Mouse (Mus musculus) kidney, postnatal 25 days (tissue): Measurements from ENCODE around the gene Magi1.

Source experiments
- DNase-seq, 2 experiments: peaks; one replicate each; pipeline ENCODE4 v3.0.0; 2021; ENCODE audit warnings: mixed read lengths in 2 of 2

Gene Magi1

DNA sequence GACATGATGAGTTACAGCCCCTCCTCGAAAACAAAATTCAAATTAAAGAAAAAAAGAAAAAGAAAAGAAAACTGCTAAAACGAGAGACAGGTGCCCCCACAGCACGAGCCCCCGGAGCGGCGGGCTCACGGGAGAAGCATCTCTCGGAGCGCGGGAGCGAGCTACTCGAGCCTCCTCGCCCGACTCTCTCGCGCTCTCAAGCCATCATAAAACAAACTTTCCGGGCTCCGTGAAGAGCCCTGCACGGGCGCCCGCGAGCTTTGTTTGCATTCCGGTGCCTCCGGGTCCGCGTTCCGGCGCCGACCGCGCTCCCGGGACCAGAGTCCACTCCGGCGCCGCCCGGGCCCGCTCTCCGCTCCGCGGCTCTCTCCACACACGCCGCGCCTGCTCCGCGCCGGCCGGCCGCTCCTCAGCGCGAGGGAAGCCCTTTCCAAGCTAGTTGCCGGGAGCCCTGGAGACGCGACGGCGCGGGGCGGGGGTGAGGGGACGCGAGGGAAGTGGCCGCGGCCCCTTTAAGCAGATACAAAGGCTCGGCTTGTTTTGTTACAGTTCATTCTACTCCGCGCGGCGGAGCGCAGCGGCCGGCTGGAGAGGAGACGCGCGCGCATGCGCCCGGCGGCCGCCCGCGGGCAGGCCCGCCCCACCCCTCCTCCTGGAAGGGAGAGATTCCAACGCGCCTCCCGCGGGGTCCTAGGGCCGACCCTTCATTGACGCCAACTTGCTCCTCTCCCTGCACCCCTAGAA lies at the start of gene Magi1:
TSS of gene Magi1 (minus strand) at position 600 of the 744 bp plus-strand sequence.
- DNase-seq = peak; percentile 94 to 97

DNA sequence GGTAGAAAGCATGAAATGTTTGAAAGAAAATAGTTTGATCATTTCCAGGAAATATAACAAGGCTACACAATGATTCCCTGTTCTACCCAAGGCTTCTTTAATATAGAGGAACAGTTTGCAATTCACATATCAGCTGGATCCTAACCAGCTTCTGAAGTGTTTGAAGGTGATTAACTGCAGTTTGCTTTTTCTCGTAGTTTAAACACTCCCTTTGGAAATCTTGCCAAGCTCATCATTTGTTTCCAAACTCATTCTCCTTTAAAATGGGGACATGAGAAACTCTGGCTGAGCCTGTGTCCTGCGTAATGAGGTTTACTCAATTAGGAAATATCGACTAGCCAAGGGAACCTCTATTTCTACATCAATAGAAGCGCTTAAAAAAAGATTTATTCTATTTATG lies 43.4 kb upstream of the Magi1 start:
- DNase-seq = no peak

DNA sequence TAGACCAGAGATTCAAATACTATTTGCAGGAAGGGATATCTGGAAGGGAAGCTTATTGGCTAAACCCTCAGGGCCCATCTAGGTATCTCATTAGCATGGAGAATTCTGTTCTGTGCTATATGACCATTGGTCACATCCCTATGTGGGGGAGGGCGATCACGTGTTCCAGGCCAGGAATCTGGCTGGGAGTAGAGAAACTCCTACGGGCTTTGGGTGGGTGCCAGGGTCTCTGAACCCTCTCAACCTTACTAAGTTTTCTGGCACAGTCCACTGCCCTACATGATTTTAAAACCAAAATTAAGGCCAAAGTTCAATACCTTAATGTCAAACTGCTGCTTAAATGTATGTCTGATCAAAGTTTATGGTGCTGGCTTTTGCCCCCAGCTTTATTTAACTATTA lies 33.2 kb upstream of the Magi1 start:
- DNase-seq = peak; percentile 66 to 72

DNA sequence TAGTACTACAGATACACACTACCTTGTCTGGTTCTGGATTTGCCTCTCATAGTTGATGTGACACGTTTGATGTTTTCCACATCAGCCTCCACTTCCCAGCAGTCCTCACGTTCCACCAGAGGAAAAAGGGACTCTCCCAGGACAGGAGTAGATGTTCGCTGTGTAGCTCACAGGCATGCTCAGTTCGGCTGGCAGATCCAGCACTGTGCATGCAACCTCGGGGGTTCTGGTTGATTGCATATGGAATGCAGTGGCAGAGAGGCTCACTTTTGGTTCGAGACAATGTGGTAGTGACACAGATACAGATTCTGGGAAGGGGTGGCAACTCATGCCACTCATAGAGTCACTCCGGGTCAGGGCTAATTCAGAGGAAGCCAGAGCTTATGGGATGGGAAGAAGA lies 28.6 kb upstream of the Magi1 start:
- peak in 1 of 2 experiments; percentile 9 for DNase-seq

DNA sequence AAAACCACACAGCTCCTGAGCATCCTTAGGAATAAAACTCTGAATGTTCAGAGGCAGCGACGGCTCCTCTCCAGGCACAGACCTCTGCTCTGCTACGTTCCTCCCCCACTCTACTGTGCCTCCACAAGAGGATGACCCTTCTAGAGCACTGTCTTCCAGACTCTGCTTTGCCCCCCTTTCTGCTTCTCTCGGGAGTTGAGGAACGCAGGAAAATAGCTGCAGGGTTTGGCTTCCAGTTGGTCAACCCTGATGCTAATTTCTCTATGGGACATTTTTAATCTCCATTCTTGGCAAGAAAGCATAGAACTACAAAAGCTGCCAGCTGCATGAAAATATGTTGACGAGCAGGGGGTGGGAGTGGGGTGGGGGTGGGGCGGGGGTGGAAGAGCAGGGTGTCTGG lies 24.8 kb upstream of the Magi1 start:
- no peak for DNase-seq

DNA sequence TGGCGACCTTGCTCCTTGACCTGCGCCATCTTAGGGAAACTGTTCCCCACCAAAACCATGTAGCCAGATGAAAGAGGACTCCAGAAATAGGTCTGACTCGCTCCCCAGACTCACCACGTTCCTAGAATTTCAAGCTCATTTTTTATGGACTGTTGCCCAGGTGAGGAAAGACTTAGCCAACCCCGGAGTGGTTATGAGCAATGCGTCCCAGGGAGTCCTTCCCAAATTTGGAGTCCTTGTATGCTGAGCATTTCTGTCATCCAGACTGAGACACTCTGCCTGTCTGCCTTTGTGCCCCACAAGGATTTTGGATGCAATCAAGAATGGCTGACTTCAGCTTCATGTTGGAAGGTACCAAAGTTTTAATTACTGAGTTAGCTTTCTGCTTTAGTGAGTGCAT lies 19.8 kb upstream of the Magi1 start:
- no peak for DNase-seq

DNA sequence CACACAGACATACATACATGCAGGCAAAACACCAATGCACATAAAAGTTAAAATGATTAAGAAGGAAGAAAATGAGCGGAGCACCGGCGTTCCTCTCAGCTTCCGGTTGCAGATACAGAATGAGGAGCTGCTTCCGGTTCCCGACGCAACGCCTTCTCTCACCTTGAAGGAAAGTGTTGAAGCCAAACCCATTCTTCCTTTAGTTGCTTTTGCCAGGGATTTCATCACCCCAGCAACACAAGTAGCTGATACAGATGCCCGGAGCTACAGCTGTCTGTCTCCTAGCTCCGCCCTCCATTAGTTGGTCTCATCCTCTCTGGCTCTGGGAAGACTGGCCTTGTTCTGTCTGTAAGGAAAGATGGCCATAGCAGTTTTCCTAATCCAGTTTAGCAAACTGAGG lies 18.1 kb upstream of the Magi1 start:
- no peak for DNase-seq

DNA sequence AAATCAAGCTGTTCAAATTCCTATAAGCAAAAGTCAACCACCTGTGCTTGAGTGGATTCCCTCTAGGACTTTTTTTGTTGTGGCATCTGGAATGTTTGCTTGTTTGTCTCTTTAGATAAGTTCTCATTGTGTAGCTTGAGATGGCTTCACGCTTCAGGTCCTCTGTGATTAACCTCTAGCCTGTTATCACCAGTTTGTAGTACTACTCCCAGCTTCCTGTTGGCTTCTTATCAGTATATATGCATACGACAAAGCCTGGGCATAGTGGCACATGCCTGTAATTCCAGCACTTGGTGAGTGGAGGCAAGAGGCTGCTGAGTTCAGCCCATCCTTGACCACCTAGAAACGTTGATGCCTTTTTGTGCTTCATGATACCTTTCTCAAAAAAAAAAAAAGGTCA lies 16.8 kb upstream of the Magi1 start:
- no peak for DNase-seq

DNA sequence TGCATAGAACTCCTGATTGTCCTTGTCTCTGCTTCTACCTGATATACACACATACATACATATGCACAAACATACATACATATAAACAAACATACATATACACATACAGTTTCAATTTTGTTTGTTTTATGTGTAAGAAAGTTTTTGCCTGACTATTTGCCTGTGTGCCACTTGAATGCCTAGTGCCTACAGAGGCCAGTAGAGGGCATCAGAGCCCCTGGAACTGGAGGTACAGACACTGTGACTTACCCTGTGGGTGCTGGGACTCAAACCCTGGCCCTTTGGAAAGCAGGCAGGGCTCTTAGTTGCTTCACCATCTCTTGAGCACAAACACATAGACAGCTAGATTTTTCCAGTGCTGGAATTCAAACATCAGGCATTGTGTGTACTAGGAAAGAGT lies 3.7 kb upstream of the Magi1 start:
- DNase-seq = no peak

DNA sequence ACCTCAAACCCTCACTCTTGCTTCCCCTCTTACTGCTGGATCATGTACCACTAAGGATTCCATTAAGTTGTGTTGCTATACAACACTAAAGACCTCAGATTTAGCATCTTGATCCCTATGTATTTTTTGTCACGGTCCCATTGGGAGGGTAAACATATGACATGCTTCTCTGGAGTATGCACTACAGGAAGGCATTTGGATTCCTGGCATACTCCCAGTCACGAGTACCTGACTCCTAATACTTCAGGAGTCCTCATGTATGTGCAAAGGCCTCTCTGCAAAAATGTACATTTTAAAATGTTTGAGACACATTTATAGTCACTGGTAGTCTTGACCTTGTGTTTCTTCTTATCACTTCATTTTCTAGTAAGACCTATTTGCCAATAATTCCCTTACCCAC lies 2.8 kb upstream of the Magi1 start:
- DNase-seq = no peak

DNA sequence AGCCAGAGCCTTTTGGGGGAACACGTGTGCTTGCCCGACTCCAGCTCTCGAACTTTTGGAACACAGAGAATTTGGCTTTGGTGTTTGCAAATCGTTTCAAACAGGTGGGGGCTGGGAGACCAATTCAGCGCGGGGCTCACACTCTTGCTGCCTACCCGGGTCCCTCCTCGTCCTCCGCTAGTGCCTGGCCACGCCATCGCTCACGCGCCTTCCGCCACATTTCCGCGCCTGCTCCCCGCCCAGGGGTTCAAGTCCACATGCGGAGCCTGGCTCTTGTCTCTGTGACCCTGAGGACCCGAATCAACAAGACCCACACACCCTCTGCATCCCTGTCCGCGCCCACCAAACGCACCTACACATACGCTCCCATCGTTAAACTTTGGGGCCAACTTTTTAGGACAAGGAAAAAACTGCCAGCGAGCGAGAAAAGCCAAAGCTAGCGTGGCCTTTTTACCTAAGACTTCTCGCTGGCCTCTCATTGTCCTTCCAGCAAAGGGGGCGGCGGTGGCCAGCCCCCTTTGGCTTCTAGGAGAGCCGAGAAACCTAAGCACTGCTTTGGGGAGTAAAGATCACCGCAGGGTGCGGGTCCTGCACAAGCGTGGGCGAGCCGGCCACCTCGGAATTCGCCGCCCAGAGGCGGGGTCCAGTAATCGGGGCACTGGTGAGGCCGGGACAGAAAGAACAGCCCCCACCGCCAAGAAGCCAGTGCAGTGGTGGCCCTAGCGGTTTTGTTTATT lies 540 bp upstream of the Magi1 start:
- DNase-seq = peak; percentile 66 to 81

DNA sequence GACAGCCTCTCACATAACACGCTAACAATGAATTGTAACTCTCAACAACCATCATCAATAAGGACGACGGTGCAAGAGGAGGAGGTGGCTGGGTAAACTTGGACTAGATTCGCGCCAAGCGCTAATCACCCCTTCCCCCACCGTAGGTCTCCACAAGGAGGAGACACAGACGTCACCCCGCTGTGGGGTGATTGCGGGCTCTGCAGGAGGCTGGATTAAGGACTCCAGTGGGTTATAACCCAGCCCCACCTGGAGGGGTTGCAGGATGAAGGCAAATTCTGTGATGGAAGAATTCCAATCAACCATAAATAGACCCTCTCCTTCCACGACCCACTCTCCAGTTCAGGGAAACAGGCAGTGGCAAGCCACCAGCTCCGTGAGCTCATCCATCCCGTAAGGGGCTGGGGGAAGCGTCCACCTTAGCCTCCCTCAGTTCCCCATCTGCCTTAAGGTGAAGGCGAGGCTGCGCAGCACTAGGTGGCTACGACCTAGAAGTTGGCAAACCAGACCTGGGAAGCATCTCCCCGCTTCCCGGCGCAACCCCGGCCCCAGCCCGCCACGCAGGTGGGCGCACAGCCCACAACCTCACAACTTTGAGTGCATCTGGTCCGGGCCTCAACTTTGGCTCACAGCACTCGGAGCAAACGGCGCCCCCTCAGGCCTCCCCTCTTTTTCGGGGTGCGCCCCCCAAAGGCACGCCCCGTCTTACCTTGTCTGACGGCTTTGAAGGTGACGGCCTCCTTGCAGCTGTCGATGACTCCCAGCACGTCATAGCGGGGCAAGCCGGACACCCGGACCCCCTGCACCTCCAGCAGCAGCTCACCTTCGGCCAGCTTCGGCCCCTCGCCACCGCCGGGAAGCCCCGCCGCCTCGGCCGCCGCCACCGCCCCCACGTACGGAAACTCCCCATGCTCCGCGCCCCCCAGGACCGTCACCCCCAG lies 1.1 kb downstream of the Magi1 start:
- DNase-seq = peak; percentile 30 to 67

DNA sequence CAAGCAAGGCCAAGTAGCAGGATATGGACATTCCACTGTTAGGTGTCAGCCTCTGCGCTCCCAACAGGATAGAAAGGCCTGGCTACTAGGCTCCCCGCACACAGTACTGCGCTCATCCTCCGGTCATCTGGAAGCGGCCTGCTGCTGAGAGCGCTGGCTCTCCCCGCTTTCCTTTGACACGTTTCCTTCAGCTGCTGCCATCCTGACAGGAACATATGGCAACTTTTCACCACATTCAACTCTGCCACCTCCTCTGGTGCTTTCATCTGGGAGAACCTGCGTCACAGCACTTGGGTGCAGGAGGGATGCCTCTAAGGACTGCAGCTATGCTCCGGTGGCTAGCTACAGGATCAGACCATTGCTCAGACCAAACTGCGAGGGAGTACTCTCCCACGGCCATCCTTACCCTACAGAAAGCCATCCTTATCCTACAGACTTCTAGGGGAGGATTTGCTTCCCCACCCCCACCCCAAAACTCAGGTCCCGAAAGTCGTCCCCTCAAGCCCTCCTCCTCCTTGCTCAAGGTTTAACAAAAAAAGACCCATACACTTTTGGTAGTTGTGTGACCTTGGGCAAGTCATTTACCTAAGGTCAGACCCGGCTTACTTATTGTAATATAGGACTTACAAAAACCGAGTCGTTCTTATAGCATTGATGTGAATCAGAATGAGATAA lies 2.0 kb downstream of the Magi1 start:
- DNase-seq = peak in 1 of 2 experiments; percentile 41

DNA sequence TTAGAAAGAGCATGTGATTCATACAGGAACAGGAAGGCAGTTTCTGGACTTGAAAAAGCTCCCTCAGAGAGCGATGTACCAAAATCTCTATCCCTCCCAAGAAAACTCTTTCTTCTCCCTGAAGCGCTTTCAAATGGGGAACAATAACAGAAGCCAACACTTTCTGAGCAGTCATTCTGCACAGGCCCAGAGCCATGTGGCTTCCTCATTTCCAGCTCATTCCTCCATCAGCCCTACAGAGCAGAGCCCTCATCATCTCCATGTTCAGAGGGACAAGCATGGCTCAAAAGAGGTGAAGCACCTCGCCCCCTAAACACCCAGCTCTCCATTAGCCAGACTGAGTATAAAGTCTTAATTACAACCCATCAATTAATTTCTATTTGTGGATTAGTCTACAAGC lies 9.8 kb downstream of the Magi1 start:
- DNase-seq = no peak

DNA sequence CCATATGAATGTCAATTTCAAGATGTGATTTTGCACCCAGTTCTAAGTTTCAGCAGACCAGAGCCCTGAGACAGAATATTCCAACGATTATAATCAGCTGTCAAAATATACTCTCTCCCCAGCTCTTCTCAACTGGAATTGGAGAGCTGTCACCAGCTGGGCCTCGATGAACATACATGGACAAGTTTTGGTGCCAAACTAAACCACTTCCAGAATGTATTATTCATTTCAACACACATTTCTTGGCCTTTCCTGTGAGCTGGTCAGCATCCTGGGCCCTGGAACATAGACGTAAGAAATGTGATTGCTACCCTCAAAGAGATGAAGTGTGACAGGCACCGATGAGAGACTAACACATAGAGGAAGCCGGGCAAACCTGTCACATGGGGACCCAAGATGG lies 13.7 kb downstream of the Magi1 start:
- no peak for DNase-seq

DNA sequence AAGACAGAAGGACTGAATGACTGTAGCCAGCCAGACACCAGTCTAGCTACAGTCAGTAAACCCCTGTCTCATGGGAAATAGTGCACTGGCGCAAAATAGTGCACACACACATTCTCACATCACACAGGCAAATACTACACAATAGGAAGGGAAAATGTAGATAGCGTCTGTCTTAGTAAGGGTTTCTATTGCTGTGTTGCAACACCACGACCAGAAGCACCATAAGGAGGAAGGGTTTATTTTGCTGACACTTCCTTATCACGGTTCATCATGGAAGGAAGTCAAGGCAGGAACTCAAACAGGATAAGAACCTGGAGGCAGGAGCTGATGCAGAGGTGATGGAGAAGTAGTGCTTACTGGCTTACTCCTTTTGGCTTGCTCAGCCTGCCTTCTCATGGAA lies 14.5 kb downstream of the Magi1 start:
- DNase-seq = no peak

DNA sequence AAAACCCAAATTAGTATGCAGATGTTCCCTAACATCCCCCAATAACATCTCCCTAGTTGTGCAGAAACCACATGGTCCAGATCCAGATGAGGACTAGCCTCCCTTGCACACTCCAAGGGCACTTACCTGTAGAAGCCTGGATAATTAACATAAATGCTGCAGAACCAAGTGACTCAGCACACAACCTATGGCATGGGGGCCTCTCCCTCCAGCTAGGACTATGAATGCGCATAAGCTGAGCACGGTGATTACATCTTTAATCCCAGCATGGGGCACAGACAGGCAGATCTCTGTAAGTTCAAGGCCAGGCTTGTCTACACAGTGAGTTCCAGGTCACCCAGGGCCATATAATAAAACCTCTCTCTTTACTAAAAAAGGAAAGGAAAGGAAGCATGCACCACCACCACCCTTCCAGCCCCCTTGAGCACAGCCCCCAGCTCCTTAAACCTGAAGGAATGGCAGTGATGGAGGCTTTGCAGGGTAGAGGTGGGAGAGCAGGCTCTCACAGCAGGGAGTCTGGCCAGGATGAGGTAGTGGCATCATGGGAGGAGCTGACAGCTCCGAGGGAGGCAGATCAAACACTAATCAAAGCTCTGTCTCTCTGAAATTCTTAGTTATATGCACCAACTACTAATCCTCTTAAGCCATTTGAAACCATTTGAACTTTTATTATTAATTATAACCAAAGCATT lies 18.3 kb downstream of the Magi1 start:
- no peak for DNase-seq

DNA sequence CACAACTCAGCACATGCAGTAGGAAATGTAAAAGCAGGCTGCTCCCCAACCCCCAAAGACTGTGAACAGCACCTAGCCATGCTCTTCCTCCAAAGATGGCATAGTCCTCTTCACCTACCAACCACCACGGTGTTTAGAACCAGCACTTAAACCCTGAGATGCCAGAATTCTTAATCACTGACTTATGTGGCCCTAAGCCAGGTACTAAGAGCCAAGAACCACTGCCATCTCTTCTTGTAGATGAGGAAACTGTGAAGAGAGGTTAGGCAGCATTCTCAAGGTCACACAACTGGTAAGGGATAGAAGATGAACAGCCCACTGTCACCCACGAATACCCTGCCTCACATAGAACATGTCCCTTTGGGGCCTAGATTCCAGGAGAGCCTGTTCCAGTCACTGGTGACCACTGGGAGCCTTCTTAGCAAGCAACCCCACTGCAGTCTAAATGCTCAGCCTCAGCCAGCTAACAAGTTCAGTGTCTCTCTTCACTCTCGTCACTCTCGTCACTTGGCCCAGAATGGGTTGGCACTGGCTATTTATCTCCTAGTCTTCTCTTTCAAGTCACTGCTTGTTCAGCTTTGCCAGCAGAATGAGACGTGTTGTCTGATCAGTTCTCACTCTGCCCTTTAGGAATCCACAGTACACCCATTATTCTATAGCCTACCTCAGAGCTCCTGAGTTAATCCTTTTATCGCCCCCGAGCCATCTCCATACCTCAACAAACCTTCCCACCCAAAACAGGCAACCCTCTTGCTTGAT lies 19.4 kb downstream of the Magi1 start:
- DNase-seq = no peak

DNA sequence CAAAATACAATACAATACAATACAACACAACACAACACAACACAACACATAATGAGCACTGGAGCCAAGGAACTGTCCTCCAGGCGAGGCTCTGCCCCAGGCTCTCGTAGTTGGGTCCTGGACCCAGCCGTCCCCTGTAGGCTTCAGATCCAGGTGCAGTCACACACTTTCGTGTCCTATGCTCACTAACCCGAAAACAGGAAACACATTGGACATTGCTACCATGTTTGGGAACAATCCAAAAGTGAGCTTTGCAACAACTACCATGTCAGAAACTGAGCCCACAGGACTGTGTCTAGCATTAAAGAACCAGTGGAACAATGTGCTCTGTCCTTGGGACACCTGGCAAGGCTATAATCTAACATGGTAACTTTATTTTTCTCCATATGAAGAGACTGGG lies 22.9 kb downstream of the Magi1 start:
- DNase-seq = no peak

DNA sequence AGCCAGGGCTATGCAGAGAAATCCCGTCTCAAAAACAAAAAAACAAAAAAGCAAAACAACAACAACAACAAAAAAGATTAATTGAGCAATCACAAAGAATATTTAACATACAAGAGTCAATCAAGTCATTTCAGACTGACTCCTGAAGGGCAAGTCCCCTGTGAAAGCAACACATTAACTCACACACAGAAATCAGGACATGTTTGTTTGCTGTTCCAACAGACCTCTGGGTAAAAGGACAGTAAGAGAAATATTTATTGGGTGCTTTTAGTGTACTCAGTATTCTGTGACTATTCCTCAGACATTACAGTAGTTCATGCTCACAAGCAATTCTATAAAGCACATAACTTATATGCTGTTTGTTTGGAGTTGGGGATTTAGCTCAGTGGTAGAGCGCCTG lies 23.7 kb downstream of the Magi1 start:
- DNase-seq = no peak

DNA sequence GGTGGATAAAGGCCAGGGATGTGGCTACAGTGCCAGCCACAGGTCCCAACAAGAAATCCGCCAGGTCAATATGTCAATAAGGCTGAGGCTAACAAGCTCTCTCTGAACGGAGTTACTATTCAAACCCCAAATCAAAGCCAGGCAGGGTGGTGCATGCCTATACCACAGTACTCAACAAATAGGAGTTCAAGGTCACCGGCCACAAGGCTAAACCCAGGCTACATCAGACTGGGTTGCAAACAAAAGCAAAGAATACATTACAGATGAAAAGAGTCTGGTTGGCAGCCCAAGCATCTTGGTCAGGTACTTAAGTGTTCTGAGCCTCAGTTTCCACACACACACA lies 25.9 kb downstream of the Magi1 start:
- DNase-seq = no peak
